Mouse (Mus musculus): ENCODE measurements around the gene Usp43.

GRCm38 (mm10) chr11:67865100-67865499 is 56.9 kb downstream of the Usp43 start:
- TF ChIP-seq MAX (IDR thresholded peaks at IDR 0.05; ENCODE audit: low read depth) (no peak), USF1 (IDR thresholded peaks at IDR 0.05; ENCODE audit: low read depth) (no peak), POLR2A (IDR thresholded peaks at IDR 0.05; ENCODE audit: insufficient read length, low read depth) (no peak), REST (IDR thresholded peaks at IDR 0.05; ENCODE audit: insufficient read depth, insufficient read length) (no peak), TCF3 (IDR thresholded peaks at IDR 0.05; ENCODE audit: insufficient read length, low read depth) (no peak), CEBPB (IDR thresholded peaks at IDR 0.05; ENCODE audit: insufficient read depth, poor library complexity, severe bottlenecking) (no peak), SRF (IDR thresholded peaks at IDR 0.05; ENCODE audit: control insufficient read depth, insufficient read length, low read depth) (no peak), MYOG (IDR thresholded peaks at IDR 0.05; ENCODE audit: control insufficient read depth in 1 of 3, insufficient read depth in 1 of 3, insufficient read length in 2 of 3, low read depth in 2 of 3) (no peak)
